Comparison of ENCODE assay signal across 13 mouse cellular contexts in the genomic region with DNA sequence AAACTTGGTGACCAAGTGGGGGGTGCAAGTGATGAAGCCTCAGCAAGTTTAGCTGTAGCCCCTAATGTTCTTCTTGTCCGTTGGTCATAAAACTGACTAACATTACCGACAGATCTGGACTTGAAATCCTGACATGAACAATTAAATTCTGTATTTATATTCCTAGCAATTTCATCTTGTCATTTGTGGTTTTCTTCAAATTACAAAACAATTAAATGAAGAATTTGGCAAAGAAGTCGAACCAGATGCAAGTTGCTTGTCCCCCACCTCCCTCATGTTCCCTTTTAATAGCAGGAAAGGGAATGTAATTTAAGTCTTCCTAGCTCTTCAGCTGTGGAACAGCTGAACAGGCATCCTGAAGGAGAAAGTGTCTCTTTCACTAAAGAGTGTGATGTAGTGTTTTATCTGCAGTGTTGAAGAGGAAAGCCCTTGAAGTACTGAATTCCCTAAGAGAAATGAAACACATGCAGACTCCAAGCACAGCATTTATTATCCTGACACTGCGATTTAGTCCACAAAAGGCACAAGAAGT.
"Had no signal": no experiment of that assay in that cellular context is flagged by ENCODE, and none has a peak within 500 bp of the region (broad histone marks: within the 10 kb centered on the region; RNA-seq: fewer than 3 reads in every experiment).

No protein-coding gene starts in this region.

- H3K27me3 ChIP-seq: liver, embryonic 13.5 days; lung, embryonic 15.5 days; megakaryocyte, embryonic 14.5 days; midbrain, embryonic 15.5 days; neural tube, embryonic 12.5 days; stomach, embryonic 15.5 days had no signal

- H3K9me3 ChIP-seq: liver, embryonic 13.5 days; lung, embryonic 15.5 days; megakaryocyte, embryonic 14.5 days; midbrain, embryonic 15.5 days; neural tube, embryonic 12.5 days; stomach, embryonic 15.5 days had no signal

- H3K9ac ChIP-seq: liver, embryonic 13.5 days; liver, postnatal 0 days; lung, embryonic 15.5 days; midbrain, embryonic 15.5 days; neural tube, embryonic 12.5 days; stomach, embryonic 15.5 days had no signal

- H3K27ac ChIP-seq: hindbrain, postnatal 0 days; liver, embryonic 13.5 days; lung, embryonic 15.5 days; macrophage; midbrain, embryonic 15.5 days; neural tube, embryonic 12.5 days; stomach, embryonic 15.5 days had no signal

- H3K4me2 ChIP-seq: liver, embryonic 13.5 days; lung, embryonic 15.5 days; midbrain, embryonic 11.5 days; midbrain, embryonic 15.5 days; neural tube, embryonic 12.5 days; stomach, embryonic 15.5 days had no signal

- H3K4me1 ChIP-seq: liver, embryonic 13.5 days; lung, embryonic 15.5 days; megakaryocyte, embryonic 14.5 days; midbrain, embryonic 15.5 days; neural tube, embryonic 12.5 days; stomach, embryonic 15.5 days had no signal

- H3K4me3 ChIP-seq: liver, embryonic 13.5 days; lung, embryonic 15.5 days; megakaryocyte, embryonic 14.5 days; midbrain, embryonic 15.5 days; neural tube, embryonic 12.5 days; stomach, embryonic 15.5 days had no signal

- ATAC-seq: hindbrain, postnatal 0 days; liver, postnatal 0 days; midbrain, embryonic 15.5 days had no signal

- DNase-seq: liver; liver, embryonic 13.5 days; liver, postnatal 0 days; lung, postnatal 14 days; thymus, postnatal 36 days had no signal

- H3K36me3 ChIP-seq: liver, embryonic 13.5 days; lung, embryonic 15.5 days; midbrain, embryonic 15.5 days; neural tube, embryonic 12.5 days; stomach, embryonic 15.5 days had no signal
